Mouse (Mus musculus) cerebellum, adult 2 months (tissue): ENCODE data around the gene Itgb5.

Source experiments
- CTCF ChIP-seq: fragments of 200-500 bp; IDR thresholded peaks from 2 replicates; pipeline ENCODE4 v1.5.1; 2011; ENCODE audit warnings: low read depth, mild to moderate bottlenecking, control low read depth, low read length, moderate library complexity, borderline replicate concordance; ENCODE audit not compliant: insufficient read depth
- POLR2A ChIP-seq: fragments of 200-500 bp; IDR thresholded peaks from 2 replicates; pipeline ENCODE4 v1.6.1; 2011; ENCODE audit warnings: low read length, control low read depth, borderline replicate concordance; ENCODE audit not compliant: insufficient read depth

GRCm38 (mm10) chr16:33979855-33980254, 150.4 kb downstream of the Itgb5 start:
- no peak for TF ChIP-seq POLR2A
- TF ChIP-seq CTCF, result no peak
